Mouse (Mus musculus): ENCODE results near the gene Dnajc4.

The Dnajc4 gene

DNA sequence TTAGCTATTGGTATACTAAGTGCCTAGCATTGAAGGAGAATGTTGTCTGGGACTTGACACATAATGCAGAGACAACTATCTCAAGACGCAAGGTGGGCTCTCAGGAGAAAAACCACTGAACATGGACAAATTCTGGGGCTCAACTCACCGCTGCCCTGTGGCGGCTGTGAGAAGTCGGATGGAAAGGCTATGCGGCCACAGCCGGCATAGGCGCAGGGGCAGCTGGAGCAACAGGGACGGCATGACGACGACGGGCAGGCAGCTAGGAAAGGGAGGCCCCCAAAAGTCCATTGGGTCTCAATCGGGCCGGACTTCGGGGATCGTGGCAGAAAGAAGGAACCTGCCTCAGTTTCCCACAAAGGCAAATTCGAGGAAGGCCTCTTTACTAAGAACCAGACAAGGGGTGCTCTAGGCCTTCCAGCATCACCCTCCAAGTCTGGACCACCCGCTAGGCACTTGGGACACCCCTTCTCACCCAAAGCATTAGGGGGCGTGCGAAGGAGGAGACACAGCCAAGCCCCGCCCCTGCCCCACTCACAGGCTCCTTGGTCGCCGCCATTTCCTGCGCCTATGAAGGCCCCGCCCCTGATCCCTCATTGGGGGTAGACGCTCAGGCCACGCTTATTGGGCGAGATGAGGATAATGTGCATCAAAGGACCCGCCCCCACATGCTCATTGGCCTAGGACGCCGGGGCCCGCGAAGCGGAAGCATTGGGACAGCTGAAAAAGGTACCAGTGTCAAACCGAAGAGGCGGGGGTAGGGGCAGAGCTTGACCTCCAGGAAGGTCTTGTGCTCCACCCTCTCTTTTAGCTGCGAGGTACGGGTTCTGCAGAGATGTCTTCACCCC lies at the start of gene Dnajc4:
Dnajc4 (minus strand) TSS at position 562 of the 848 bp plus-strand sequence.
- peak; percentile 98 for DNase-seq

DNA sequence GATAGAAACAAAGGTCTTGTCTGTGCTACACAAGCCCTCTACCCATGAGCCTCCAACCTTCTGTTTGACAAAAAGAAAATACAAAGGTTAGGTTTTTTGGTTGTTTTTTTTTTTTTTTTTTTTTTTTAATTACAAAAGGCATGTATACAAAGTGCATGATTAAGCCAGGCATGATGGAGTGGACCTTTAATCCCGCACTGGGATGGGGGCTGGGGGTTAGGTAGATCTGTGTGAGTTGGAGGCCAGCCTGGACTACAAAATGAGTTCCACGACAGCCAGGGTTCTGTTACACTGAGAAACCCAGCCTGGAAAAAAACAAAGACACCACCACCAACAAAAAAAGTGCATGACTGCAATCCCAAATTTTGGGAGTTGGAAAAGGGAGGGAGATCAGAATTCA lies 48.8 kb upstream of the Dnajc4 start:
- no peak for DNase-seq

DNA sequence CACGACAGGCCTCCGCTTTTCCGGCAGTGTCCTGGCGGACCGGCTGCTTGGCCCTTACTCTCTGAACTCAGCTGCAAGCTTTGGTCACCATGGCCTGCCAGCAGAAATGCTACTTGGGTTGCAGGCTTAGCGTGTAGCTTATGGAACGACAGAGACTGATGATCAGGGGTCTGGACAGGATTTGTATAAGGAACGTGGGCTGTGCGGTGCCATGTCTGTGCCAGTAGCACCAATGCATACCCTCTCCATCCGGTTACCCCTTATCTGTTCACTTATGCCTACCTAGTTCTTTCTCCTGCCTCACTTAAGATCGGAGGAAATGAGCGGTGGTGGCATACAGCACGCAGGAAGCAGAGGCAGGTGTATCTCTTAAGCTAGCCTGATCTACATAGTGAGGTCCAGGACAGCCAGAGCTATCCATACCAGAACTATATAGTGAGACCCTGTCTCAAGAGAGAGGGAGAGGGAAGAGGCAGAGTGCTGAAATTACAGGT lies 48.3 kb upstream of the Dnajc4 start:
- DNase-seq = no peak

DNA sequence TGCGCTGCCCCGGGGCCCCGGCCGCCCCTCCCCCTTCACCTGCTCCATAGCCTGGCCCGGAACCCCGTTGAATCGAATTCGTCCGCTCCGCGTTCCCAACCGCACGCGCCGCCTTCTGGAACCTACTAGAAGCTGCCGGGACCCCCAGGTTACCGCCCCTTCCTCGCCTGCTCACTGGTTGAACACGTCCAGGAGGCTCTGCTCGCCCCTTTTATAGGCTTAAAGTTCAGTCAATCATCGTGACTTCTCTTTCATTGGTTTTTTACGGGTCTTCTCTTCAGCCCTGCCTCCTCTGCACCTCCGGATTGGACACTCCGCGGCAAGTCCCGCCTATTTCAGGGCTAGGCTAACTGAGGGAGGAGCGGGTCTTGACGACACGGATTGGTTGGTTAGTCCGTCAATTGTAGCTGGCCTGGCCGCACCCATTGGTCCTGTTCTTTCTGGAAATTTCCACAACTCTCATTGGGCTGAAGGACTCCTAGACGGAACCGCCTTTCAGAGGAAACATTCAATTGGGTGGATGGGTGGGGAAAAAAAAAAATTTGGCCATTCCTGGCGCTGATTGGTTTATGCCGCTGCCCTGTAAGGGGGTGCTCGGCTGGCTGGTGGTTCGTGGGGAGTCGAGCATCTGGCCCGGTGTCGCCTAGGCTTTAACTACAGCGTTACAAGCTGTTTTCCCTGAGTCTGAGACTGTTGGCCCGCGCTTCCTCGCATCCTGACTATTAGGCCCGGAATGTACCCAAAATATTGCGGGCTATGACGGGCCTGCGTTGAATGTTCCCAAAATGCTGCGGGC lies 47.7 kb upstream of the Dnajc4 start, which contains the start of gene Stip1:
Stip1 (minus strand) TSS at position 127 of the 796 bp plus-strand sequence.
- peak; percentile 99 for DNase-seq

DNA sequence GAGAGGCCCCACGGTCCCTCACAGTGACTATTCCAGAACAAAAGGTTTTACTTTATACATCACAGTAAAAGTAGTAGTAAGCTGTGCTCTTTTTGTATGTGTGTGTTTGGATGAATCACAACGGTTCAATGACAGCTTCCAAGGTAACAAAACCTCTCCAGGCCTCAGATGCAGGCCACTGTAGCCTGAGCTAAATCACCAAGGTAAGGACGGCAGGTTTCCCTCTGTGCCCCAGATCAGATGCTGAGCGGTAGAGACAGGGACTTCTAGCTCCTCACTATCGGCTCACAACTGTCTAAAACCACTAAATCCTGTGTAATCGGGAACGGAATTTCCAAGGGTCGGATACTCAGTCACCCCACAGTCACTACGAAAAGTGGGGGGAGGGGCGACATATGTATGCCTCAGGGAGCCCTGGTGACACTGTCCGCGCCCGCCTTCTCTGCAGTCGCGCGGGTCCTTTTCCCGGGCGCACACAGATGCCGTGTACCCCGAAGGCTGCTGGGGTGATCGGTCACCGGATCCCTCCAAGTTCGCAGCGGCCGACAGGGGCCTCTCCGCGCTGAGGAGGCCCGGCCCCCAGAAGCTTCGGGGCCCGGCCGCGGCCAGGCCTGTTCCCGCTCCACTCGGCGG lies 46.8 kb upstream of the Dnajc4 start:
- DNase-seq = peak; percentile 64

DNA sequence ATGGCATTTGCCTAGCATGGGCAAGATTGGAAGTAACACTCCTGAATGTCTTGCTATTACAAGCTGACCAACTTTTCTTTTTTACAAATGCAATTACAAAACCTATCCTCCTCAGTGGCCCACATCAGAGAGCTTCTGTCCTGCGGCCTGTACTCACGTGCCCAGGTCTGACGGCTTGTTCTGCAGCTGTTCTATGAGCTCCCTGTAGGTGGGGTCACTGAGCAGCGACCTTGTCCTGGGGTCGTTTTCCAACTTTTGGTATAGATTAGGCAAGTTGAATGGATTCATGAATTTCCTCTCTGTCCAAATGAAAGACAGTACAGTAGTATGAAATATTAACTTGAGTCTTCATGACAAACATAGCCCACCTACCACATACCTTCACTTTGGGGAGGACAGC lies 41.6 kb upstream of the Dnajc4 start:
- DNase-seq = no peak

DNA sequence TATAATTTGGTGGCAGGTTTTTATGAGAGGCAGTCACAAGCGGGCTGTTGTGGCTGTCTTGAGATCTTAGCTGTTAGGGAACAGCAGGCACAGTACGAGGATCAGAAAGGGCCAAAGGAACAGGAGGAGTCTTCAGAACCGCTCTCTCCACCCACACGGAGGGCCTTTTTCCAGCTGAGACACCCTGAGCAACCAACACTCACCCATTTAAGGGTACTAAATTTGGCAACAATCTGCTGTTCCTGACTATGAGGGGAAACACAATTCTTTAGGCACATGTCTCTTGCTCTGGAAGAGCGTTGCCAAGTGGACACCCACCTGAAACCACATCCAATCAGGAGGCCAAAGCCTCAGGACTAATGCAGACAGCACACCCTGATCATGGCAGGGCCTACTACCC lies 37.2 kb upstream of the Dnajc4 start:
- no peak for DNase-seq

DNA sequence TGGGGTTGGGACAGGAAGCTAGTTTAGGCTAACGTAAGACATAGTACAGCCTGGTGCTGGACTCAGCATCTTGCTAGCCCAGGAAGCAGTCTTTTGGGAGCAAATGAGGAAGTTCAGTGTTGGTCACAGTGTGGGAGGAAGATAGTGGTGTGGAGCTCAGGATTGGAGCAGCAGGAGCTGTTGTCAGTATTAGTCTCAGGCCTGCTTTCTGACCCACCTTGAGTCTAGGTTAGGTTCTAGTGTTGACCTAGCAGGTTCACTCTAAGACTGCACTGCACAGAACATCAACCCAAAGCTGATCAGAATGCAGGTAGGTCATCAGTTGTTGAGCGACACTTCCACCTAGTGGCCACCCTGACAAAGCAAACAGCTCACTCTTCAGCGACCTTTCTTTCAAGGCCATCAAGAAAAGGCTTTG lies 27.9 kb upstream of the Dnajc4 start:
- peak; percentile 81 for DNase-seq

DNA sequence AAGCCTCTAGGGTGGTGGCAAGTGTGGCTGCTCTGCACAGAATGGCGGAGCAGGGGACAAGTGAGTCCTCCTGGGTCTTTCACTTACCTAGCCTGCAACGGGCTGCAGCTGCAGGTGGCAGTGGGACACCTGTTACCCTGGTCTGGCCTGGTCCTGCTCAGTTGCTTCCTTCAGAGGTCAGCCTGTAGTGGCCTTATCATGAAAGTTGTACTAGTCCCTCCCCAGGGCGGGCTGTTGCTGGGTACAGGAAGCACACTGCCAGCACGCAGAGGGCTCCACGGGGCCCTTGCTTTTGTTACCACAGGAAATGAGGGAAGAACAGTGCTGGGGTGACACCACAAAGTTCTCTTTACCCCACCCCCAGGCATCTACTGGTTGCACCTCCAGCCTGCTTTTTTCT lies 26.8 kb upstream of the Dnajc4 start, which contains the start of gene Fermt3:
Fermt3 (minus strand) TSS at position 279 of the 400 bp plus-strand sequence.
- peak; percentile 87 for DNase-seq

DNA sequence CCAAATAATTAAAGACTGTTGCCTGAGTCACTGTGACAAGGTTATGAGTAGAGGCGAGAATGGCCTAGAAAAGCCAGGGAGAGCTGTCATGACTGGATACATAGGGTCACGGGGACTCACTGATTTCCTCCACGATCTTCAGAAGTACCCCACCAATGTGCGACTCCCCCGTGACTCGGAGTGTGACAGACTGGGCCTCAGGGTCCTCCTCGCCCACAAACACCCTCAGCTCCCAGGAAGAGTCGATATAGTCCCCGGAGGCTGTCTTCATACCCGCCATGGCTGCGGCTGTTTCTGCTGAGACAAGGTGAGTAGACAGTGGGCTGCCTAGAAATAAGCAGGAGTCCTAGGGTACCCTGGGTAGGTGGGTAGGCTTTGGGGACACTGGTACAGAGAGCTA lies 26.2 kb upstream of the Dnajc4 start:
- peak; percentile 46 for DNase-seq

DNA sequence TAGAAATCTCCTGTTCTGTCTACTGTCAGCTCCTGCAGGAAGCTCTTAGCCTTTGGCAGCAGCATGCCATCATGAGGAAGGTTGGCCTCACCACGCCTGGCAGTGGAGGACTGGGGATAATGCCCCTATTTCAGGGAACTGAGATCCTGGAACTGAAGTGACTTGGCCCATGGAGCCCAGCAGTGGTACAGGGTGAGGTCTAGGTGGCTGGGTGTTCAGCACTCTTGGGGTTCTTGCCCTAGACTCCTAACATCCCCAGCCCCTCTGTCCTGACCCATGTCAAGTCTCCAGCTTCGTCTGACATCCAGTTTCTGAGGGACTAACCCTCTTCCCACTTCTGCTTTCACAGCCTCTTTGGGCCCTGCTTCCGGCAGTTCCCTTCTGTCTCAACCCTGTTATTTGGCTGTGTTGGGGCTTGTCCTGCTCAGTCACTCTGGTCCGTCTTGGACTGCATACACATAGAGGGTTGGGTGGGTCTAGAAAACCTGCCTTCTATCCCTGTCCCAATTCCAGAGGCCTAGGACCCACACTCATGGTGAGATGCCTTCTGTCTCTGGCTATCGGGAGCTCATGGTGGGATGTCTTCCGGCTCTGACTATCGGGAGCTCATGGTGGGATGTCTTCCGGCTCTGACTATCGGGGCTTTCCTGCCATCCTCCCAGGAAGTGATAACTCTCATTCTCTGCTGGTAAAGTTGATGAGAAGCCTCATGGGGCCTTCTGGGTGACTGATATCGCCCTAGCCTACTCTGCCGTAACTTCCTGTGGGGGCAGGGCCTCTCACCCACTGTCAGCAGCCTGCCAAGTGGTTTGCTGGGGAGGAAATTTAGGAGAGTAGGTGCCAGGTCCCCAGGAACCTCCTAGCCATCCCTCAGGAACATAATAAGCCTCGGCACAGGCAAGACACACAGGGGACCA lies 25.4 kb upstream of the Dnajc4 start:
- peak; percentile 66 for DNase-seq

DNA sequence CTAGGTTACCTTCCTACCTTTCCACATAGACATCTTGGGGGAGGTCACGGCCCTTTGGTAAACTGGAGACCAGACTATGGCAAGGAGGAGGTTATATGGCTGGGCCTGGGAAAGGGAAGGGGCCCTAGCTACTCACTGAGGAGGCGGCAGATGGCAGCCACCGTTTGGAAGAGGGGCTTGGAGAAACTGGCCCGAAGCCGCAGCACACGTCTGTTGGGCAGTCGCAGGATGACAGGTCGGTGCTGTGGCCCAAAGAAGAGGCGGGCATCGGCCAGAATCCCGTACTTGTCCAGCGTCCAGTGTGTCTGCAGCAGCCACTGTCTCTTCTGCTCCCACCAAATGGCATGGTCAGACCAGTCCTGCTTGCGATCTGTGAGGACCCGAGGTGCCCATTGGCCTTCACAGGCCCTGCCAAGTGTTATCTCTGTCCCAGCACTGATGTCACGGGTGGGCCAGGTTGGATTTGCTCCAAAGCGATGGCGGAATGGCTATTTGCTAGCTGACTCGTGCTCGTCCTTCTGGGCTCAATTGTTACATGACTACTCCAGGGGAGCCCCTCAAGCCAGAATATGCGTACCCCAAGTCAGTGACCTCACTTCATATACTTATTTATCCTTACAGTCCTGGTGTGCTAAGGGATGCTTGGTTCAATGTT lies 22.2 kb upstream of the Dnajc4 start:
- DNase-seq = no peak

DNA sequence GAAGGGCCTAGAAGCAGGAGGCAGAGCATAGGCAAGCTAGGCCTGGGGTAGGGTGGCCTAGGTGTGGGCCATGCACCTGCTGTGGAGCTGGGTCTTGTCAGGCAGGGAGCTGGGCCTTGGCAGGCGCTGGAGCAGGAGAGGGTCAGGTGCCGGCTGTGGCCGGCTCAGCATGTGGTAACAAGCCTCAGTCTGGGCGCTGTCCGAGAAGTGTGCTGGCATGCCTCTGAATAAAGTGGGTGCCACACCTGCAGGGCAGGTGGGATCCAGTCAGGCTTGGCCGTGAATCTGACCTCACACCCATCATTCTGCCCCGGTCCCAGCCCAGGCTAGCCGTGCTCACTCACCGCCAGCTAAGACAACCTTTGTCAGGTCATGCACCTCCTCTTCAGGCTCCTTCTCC lies 21.6 kb upstream of the Dnajc4 start:
- no peak for DNase-seq

DNA sequence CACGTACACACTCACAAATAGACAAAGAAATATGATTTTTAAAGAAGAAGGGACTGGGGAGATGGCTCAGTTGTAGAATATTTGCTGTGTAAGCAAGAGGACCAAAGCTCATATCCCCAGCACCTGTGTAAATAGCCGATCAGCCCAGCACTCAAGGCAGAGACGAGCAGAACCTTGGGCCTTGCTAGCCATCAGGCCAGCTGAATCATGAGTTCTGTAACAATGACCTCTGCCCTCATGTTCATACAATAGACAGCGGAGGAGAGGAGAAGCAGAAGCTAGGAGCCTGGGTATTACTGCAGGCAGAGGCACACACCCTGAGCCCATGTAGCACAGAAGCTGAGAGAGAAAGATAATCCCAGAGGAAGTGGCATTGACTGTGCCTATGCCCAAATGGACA lies 20.1 kb upstream of the Dnajc4 start:
- no peak for DNase-seq

DNA sequence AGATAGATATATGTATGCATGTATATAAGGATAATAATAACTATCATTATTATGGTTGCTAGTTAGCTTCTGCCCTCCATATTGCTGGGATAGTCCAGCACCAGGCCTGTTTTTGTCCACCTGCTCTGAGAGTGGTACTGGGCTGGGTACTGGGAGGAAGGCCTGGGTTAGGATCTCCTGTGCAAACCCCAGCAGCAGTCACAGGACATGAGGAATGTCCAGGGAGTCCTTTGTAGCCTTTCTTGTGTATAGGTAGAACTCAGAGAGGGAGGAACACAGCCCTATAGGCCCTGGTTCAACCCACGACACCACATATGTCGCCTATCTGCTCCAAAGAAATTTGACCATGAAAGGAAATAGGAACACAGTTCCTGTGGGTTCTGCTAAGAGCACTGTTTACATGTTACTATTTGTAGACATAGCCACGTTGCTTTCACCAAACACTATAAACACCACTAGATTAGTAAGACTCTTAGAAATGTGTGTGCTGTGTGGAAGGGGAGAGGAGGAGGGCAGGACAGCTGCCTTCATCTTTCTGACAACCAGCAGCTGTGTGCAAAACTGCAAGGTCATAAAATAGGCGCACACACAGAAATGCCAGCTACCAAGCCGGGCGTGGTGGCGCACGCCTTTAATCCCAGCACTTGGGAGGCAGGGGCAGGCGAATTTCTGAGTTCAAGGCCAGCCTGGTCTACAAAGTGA lies 14.7 kb upstream of the Dnajc4 start:
- DNase-seq = no peak

DNA sequence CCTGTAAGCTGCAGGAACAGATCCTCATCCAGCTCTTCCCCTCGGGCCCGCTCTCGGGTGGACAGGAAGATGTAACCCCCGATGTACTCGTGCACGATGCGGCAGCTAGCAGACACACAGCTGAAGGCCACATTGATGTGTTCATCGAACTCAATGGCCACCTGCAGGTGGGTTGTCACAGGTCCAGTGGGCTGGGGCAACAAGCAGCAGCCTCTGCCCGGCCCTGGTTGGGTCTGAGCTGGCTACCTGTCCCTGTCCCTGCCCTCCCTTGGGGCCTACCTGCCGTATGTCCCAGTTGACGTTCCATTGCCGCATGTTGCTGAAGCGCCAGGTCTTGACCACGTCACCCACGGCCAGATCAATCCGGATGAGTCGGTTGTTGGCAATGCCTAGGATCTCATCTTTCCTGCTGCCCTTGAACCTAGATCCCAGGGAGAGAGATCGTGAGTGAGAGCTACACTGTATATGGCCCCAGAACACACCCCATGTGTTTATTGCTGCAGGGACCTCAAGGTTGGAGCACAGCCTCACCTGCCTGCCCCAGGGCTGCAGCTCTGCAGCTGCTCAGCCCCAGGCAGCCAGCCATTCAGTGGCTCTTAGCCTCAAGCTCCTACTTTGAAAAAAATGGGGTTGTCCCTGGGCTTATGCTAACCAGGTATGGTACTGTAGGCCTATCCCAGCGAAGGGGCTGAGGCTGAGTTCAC lies 7.1 kb upstream of the Dnajc4 start:
- no peak for DNase-seq

DNA sequence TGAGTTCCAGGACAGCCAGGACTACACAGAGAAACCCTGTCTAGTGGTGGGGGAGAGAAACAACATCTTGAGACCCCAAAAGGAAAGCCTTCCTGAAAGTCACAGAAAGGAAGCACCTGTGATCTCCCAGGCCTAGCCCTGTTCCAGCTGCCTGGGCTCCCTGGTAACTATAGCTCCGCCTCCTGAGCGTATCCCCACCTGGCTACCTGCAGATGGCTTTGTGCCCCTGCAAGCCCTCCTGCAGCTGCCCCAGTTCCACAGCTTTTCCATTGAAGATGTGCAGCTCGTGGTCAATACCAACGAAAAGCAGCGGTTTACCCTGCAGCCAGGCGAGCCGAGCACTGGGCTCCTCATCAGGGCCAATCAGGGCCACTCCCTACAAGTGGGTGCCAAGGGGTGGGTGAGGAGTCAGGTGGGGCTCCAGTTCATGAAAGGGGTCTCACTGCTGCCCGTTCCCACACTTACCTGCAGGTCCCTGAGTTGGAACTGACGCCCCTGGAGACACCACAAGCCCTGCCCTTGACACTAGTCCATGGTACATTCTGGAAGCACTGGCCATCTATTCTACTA lies 5.4 kb upstream of the Dnajc4 start:
- no peak for DNase-seq

DNA sequence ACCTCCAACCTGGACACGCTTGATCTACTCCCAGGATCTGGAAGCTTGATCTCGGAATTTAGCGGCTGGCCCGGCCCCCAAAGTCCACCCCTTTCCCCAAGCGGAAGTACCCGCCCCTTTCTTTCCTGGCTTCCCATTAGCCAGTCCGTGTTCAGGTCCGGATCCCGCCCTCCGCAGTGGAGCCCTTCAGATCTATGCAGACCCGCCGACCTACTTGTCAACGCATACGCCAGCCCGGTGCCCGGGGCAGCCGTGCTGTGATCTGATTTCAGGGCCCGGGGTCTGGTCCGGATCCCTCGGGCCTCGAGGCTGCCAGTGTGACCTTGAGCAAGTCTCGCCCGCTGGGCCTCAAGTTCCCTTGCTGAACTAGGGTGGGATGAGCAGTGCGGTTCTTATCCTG lies 3.6 kb upstream of the Dnajc4 start, which contains the start of the genes Nudt22 and Trpt1:
Nudt22 (minus strand) TSS at position 112 of the 400 bp plus-strand sequence.
Trpt1 (plus strand) TSS at position 126 of the 400 bp plus-strand sequence.
- DNase-seq = peak; percentile 70

DNA sequence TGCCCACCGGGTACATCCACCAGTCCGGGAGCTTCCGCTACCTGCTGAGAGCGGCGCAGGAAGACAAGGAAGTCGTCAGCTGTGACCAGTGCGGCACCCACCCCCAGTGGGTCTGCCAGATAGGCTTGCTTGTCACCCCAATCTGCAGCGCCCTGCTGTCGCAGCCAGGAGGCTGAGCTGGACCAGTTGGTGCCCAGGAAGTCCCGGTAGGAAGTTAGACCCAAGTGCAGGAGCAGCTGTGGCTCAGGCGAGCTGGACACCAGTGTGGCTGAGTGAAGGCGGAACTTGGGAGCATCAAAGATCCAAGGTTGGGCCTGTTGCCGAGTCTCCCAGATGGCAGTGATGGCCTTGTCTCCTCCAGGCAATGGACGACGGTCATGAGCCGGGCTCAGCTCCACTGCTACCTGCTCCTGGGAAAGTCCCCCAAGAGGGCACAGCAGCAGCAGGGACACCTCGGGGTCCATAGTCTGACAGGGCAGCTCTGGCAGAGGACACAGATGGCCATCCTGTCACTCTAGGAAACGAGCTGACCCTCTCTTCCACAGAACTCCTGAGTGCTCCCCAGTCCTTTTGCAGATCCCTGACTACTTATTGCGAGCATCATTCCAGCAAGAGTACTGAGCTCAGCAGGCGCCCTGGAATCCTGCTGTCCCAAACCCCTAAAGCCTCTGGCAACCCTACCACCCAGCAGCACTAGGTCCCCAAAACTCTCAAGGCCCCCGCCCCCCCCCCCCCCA lies 3.1 kb upstream of the Dnajc4 start:
- no peak for DNase-seq

Measured in thymus, postnatal 25 days (tissue).